Mouse (Mus musculus) 3T3-L1 (cell line): ENCODE results near the gene Sugct.

Experiments used
- DNase-seq: peaks from one replicate; pipeline ENCODE4 v3.0.0-alpha.2; 2015; ENCODE audit warnings: low read depth, low spot score

Gene Sugct

GRCm38 (mm10) chr13:17296460-17296859, 398.9 kb downstream of the Sugct start:
- peak; percentile 40 for DNase-seq

- no peak for DNase-seq
Observed at GRCm38 (mm10) chr13:17291057-17291456, 404.3 kb downstream of the Sugct start.

GRCm38 (mm10) chr13:17288377-17288776, 407.0 kb downstream of the Sugct start:
- DNase-seq, result no peak

GRCm38 (mm10) chr13:17245936-17246335, 449.4 kb downstream of the Sugct start:
- DNase-seq, result no peak

GRCm38 (mm10) chr13:17216524-17216923, 478.8 kb downstream of the Sugct start:
- peak; percentile 39 for DNase-seq

- peak; percentile 92 for DNase-seq
Observed at GRCm38 (mm10) chr13:17212681-17213080, 482.7 kb downstream of the Sugct start.

GRCm38 (mm10) chr13:17190180-17190762, 505.1 kb downstream of the Sugct start:
- DNase-seq, result no peak

- DNase-seq, result no peak
Observed at GRCm38 (mm10) chr13:17185253-17185652, 510.1 kb downstream of the Sugct start.

- DNase-seq, result peak; percentile 24
Observed at GRCm38 (mm10) chr13:17165917-17166316, 529.4 kb downstream of the Sugct start.

GRCm38 (mm10) chr13:17164721-17165120, 530.6 kb downstream of the Sugct start:
- DNase-seq, result peak; percentile 55

- DNase-seq, result peak; percentile 63
Observed at GRCm38 (mm10) chr13:17146441-17146992, 548.8 kb downstream of the Sugct start.

GRCm38 (mm10) chr13:17116073-17116472, 579.3 kb downstream of the Sugct start:
- DNase-seq, result no peak

GRCm38 (mm10) chr13:17102372-17102771, 593.0 kb downstream of the Sugct start:
- no peak for DNase-seq

- no peak for DNase-seq
Observed at GRCm38 (mm10) chr13:17086547-17086946, 608.8 kb downstream of the Sugct start.

- DNase-seq, result peak; percentile 1
Observed at GRCm38 (mm10) chr13:17086146-17086545, 609.2 kb downstream of the Sugct start.

GRCm38 (mm10) chr13:17084946-17085852, 610.2 kb downstream of the Sugct start:
- no peak for DNase-seq

- no peak for DNase-seq
Observed at GRCm38 (mm10) chr13:17081618-17082017, 613.7 kb downstream of the Sugct start.

GRCm38 (mm10) chr13:17065552-17065951, 629.8 kb downstream of the Sugct start:
- no peak for DNase-seq

- DNase-seq, result no peak
Observed at GRCm38 (mm10) chr13:17056650-17057049, 638.7 kb downstream of the Sugct start.

- DNase-seq, result no peak
Observed at GRCm38 (mm10) chr13:17043426-17044224, 651.7 kb downstream of the Sugct start.

- DNase-seq, result no peak
Observed at GRCm38 (mm10) chr13:17042332-17042731, 653.0 kb downstream of the Sugct start.

GRCm38 (mm10) chr13:17039727-17040126, 655.6 kb downstream of the Sugct start:
- peak; percentile 36 for DNase-seq
